Mouse (Mus musculus) retina, adult 2 months (tissue): ENCODE results near the gene Ephx3.

ENCODE experiments used
- DNase-seq: peaks from one replicate; pipeline ENCODE4 v3.0.0-alpha.2; 2012; ENCODE audit warnings: low read depth, low spot score

The Ephx3 gene

DNA sequence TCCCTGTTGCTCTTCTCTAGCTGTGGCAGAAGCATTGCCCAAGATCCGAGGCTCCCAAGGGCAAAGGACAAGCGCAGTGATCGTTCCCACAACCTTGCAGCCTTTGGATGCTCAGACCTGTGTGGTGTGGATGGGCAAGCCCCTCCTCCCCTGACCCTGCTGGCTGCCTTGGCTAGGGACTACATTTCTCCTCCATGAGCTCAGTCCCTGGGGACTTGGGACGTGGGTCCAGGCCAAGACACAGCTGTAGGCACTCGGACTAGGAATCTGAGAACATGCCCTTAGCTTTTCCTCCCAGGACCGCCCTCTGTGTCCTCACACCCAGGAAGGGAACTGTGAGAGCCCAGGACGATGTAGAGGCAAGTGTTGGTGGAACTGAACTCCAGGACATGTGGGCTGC lies 16.2 kb downstream of the Ephx3 start:
- DNase-seq, result no peak

GRCm38 (mm10) chr17:32172485-32172884 lies 16.9 kb downstream of the Ephx3 start:
- DNase-seq, result no peak

GRCm38 (mm10) chr17:32169518-32170225 lies 19.7 kb downstream of the Ephx3 start:
- DNase-seq, result no peak

- DNase-seq, result no peak
Observed at GRCm38 (mm10) chr17:32166687-32167086, 22.7 kb downstream of the Ephx3 start, which contains the start of gene Notch3. Gene Notch3 (minus strand): TSS chr17:32166852.

DNA sequence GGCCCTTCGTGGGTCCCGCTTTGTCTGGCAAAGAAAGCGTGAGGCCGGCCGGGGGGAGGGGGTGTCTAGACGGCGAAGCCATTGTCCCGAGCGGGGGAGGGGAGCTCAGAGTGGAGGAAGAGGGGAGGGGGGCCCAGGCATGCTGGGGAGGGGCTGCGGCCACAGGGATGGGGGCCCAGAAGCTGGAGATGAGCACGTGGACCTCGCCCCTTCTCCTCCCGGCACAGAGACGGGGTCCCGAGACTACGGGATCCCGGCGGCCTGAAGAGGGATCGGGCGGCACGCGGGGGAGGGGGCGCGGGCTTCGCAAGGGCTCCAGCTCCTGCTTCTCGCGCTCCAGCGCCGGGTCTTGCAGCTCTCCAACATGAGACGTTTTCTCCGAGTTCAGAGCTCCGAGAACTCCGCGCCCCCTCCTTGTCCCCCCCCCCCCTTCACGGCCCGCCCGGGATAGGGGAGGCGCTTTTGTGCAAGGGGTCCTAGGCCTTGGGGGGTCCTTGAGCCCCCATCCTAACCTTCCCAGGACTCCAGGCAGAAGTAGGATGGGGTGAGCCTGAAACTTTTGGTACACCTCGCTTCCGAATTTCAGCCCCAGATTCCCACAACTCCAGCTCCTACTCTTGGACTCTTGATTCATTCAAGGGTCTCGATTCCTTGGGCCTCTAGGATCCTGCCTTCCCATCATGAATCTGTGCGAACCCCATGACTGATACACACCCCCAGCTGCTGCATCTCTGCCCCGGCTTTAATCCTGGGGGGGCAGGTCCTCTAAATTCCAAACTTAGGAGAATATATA lies 23.4 kb downstream of the Ephx3 start:
- no peak for DNase-seq

DNA sequence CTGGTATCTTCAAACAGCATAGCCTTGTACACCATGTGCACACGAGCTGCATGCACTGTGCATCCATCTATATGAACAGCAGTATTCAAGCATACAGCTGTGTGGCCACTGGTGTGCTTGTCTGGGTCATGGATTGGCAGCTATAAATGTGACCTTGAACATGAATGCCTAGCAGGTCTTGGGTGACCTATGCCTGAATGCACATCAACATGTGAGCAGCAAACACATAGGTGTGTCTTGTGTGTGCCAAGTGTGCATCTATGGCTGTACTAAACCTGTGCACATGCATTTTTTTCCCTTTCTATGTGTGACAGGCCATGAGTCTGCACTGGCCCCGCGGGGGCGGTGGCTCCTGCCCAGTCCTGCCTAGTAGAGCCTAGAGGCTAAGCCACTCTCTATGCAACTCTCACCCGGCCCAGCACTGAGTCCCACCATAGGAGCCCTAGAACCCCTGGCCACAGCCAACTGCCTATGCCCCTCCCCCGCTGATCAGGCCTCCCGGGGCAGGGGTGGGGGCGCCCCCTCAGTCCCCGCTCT lies 24.0 kb downstream of the Ephx3 start:
- DNase-seq, result no peak

DNA sequence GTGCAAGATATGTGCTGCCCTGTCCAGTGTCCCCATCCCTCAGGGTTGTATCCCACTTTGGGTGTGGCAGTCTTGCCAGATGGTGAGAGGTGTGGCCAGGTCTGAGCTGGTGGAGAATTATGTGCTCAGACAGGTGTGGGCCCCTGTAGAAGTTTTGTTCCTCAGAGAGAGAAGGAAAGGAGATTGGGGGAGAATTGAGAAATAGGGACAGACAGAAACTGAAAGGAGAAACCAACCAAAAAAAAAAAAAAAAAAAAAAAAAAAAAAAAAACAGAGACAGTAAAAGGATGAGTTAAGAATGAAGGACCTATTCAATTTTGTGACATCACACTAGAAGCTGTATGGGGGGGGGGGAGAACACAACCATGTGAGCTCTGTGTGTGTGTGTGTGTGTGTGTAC lies 24.6 kb downstream of the Ephx3 start:
- no peak for DNase-seq

DNA sequence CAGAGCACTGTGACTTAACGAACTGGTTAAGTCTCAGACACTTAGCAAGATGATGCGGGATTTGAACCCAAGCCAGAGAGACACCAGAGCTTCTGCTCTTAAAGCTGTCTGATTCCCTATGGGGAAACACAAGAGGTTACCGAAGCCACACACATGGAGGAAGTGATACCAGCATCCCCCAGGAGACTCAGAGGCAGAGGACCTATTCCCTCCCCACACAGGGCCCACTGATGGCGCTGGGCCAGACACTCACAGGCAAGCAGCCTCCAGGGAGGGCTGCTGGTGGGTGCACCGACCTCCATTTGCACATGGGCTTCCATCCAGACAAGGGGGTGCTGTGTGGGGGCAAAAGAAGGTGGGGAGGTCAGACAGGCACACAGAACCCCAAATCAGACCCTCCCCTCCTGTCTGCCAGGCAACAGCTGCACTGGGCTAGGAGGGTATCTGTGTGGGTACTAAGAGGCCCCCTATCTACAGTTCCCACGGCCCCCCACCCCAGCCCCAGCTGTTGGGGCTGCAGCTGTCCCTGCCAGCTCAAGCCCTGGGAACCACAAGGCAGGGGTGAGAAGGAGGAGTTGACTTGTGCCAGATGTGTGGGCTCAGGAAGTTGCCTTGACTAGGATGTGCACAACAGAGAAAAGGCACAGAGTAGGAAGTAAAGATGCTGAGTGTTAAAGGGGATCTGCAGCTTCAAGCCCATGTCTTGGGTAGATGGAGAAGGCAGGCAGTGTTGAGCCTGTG lies 25.3 kb downstream of the Ephx3 start:
- no peak for DNase-seq

- DNase-seq, result no peak
Observed at GRCm38 (mm10) chr17:32162112-32162850, 27.1 kb downstream of the Ephx3 start.

DNA sequence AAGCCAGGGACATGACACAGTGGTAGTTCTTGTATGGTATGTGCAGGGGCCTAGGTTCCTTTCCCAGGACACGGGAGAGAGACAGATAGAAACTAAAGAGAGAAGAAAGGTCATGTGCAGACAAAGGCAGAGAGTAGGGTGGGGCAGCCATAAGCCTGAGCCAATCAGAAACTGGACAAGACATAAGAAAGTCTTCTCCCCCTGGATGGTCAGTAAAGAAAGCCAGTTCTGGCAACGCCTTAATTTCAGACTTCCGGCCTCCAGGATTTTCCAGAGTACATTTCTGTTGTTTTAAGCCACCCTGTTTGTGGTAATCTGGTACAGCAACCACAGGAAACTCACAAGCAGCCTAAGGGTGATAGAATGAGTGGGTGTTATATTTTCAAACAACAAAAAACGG lies 28.5 kb downstream of the Ephx3 start:
- DNase-seq, result no peak

- DNase-seq, result no peak
Observed at GRCm38 (mm10) chr17:32158841-32159240, 30.5 kb downstream of the Ephx3 start.

DNA sequence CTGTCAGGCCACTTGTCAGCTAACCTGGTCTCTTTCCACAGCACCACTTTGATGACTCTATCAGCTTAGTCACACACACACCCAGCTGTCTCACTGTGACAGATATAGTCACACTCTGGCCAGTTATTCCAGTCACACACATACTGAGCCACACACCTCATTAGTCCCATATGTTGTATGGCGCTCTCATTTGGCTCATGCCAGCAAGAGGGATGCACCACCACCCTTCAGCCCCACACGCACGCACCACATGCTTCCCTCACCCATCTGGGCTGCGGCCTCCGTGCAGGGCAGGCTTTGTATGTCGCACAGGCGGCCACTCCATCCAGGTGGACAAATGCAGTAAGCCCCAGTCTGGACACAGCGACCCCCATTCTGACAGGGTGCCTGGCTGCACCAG lies 42.6 kb downstream of the Ephx3 start:
- no peak for DNase-seq

DNA sequence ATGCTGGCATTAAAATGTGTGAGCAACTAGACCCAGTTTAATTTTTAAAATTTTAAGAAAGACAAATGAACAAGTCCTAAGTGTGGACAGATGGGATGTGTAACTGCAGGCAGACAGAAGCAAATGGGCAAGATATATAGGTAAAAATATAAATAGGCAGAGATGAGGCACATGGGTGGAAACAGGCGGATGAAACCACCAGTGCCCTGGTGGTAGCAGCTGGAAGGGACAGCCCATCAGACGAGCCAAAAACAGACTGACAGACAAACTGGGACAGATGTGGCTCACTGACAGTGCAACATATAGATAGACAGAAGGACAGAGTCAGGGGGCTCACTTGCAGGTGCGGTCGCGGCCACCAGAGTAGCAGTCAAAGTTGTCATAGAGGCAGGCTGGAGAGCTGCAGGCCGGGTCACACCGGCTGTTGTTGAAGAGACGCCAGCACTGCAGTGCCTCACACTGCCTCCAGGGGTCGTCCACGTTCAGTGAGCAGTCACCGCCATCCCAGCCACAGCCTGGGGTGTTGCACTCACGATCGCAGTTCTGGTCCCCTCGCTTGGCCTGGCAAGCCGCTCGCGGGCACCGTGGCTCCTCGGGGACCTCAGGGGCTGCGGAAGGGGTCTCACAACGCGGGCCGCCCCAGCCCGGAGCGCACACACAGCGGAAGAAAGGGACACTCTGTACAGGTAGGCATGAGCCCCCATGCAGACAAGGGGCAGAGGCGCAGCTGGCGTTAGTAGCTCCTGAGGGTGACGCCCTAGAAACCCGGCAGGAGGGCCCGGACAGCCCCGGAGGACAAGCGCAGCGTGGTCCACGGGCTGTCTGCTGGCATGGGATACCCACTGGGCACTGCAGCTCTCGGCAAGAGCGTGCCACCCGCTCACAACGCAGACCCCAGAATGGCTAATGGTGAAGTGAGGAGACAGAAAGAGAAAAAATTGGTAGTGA lies 46.2 kb downstream of the Ephx3 start:
- DNase-seq, result no peak

GRCm38 (mm10) chr17:32142234-32142633 lies 47.1 kb downstream of the Ephx3 start:
- no peak for DNase-seq
